Mouse (Mus musculus) adrenal gland, postnatal 4 days (tissue): Measurements from ENCODE around the gene 4930558C23Rik. TPM values are rescaled to one million over a fixed set of nuclear protein-coding genes. Genes with fewer than 3 reads are reported as not detected.
"Not testable (repeated sequence)": the region's sequence is repeated elsewhere in the genome, so short reads cannot be mapped to it uniquely, and the experiment has no call there.

Source experiments
- DNase-seq, 2 experiments: peaks; one replicate each; pipeline ENCODE4 v3.0.0; 2021 to 2022; ENCODE audit warnings: low spot score in 2 of 2, mixed read lengths in 2 of 2
- long read RNA-seq, 2 experiments: library from polyadenylated mRNA; stranded (forward); transcript quantifications; one replicate each; pipeline ENCODE4 v2.0.0; 2021
- total RNA-seq, 2 experiments: library from RNA; stranded (reverse); gene quantifications; 2 replicates each; pipeline ENCODE4 v1.2.3; 2021

Gene 4930558C23Rik
- not detected for total RNA-seq
- long read RNA-seq, experiment 1, result 0 reads
- long read RNA-seq, experiment 2, result 0 reads

- no peak for DNase-seq
Observed at GRCm38 (mm10) chr3:95402741-95403140, at the start of gene 4930558C23Rik. Gene 4930558C23Rik, minus strand, starts transcription at chr3:95402841.

GRCm38 (mm10) chr3:95450915-95451314, 48.3 kb upstream of the 4930558C23Rik start:
- DNase-seq, result no peak

- DNase-seq, result no peak
Observed at GRCm38 (mm10) chr3:95450408-95450807, 47.8 kb upstream of the 4930558C23Rik start.

- no peak for DNase-seq
Observed at GRCm38 (mm10) chr3:95445311-95445710, 42.7 kb upstream of the 4930558C23Rik start.

- no peak for DNase-seq
Observed at GRCm38 (mm10) chr3:95442406-95443117, 39.9 kb upstream of the 4930558C23Rik start.

GRCm38 (mm10) chr3:95439670-95440069, 37.0 kb upstream of the 4930558C23Rik start:
- no peak for DNase-seq

- not testable (repeated sequence) for DNase-seq
Observed at GRCm38 (mm10) chr3:95438636-95439035, 36.0 kb upstream of the 4930558C23Rik start.

- DNase-seq, result no peak
Observed at GRCm38 (mm10) chr3:95435561-95435960, 32.9 kb upstream of the 4930558C23Rik start.

GRCm38 (mm10) chr3:95434983-95435370, 32.3 kb upstream of the 4930558C23Rik start:
- DNase-seq, result no peak

- peak; percentile 56 to 88 for DNase-seq
Observed at GRCm38 (mm10) chr3:95434136-95434982, 31.7 kb upstream of the 4930558C23Rik start, which contains the start of gene Arnt. Gene Arnt, plus strand, starts transcription at chr3:95434388.

GRCm38 (mm10) chr3:95433301-95433915, 30.8 kb upstream of the 4930558C23Rik start:
- no peak for DNase-seq

GRCm38 (mm10) chr3:95428423-95428822, 25.8 kb upstream of the 4930558C23Rik start:
- DNase-seq, result not testable (repeated sequence)

- not testable (repeated sequence) for DNase-seq
Observed at GRCm38 (mm10) chr3:95427891-95428238, 25.2 kb upstream of the 4930558C23Rik start.

GRCm38 (mm10) chr3:95427117-95427890, 24.7 kb upstream of the 4930558C23Rik start:
- DNase-seq, result not testable (repeated sequence)

- DNase-seq, result not testable (repeated sequence)
Observed at GRCm38 (mm10) chr3:95426476-95426875, 23.8 kb upstream of the 4930558C23Rik start.

- no peak for DNase-seq
Observed at GRCm38 (mm10) chr3:95417866-95418265, 15.2 kb upstream of the 4930558C23Rik start.

GRCm38 (mm10) chr3:95412268-95412667, 9.6 kb upstream of the 4930558C23Rik start:
- no peak for DNase-seq

- DNase-seq, result no peak
Observed at GRCm38 (mm10) chr3:95408852-95409251, 6.2 kb upstream of the 4930558C23Rik start.

GRCm38 (mm10) chr3:95407728-95408127, 5.1 kb upstream of the 4930558C23Rik start:
- DNase-seq, result no peak

GRCm38 (mm10) chr3:95394385-95394784, 8.3 kb downstream of the 4930558C23Rik start:
- no peak for DNase-seq
